Mouse (Mus musculus) thymus, postnatal 10 days (tissue): ENCODE measurements at regions not wholly inside any gene's neighbourhood (a gene's known extent, or its start where the extent isn't known, plus 50 kb on each side); places are given as distances from the start of the nearest gene placed in this dataset.
"Not testable (repeated sequence)": the region's sequence is repeated elsewhere in the genome, so short reads cannot be mapped to it uniquely, and the experiment has no call there.

Experiments used
- DNase-seq, 2 experiments: peaks; one replicate each; pipeline ENCODE4 v3.0.0; 2021; ENCODE audit warnings: low spot score in 2 of 2

DNA sequence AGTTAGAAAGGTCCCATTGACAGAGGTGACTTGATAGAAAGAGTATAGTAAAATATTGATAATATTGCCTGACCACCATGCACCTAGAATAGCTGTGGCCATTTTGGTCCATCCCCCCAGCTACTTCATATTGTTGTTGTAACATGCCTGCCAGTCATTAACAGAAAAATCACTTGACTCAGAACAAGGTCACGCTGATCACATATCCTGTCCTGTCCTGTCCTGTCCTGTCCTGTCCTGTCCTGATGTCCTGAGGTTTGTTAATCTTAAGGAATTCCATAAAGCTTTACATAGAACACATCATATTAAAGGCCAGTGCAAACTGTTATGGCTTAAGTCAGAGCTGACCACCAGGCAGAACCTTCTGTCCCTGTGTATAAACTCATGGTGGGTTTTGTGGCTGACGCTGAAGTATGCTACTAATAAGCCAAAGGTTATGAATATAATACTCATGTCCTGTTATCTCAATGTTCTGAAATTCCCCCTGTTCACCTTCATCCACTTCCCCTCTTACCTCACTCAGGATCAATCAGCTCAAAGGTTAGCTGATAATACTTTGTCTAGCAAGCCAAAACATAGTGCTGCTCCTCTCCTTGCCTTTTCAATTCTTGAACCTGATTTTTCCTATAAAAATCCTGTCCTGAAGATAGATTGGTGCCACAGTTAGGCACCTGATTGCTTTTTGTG, 173.7 kb downstream of the Alg10b start:
- DNase-seq: no peak

DNA sequence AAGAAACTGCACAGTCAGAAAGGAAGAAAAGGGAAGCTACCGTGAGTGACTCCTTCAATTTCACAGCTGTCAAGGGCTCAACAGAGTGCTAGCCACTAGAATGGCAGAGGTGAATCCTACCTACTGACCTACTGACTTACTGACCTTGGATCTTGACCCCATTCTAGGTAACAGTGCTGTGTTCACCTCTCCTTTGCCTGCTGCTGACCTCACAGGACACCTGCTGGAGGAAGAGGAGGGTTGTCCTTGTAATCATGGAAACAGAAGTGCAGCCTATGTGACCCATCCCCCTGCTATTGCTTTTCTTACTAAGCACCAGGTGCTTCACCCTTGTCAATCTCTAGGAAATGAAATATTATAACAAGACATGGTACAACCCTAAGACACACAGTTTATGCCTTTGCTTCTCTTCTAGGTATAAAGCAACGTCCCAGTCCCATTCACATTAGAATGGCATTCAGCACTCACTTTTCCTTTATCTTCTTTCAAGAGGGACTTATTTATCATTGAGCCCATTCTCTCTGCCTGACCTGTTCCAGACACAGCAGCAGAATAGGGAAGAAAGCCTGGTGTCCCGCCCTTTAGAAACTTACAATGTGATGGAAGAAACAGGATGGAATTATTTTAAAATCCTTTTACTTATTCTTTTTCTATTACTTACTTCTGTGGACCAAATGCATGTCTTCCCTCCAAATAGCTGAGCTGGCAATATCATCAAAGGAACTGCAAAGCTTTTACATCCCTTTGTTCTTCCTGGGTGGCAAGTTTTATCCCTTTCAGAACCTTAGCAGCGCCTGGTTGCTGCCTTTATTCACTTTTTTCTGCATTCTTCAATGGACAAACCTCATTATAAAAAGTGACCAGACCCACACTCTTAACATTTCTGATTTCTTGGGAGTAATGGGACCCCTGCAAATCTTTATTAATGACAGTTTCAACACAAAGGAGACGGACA, 176.5 kb downstream of the Alg10b start:
- DNase-seq: no peak

DNA sequence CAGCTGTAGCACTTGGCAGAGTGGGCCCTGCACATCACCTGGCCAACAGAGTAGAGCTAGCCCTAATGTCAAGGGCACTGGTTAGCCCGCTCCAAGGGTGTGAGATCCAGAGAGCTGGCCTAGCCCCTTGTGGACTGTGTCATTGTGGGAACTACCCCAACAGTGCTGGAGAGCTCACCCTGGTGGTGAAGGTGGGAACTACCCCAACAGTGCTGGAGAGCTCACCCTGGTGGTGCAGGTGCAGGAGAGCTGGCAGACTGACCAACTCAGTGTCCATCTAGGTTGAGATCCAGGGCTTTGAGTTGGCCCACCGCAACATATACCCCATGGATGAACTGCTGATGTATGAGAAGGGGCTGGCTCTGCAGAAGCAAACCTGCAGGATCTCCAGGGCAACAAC, 196.7 kb downstream of the Alg10b start:
- DNase-seq: peak in 1 of 2 experiments; percentile 5

GRCm38 (mm10) chr15:90422122-90422614, 198.1 kb downstream of the Alg10b start:
- DNase-seq: no peak

GRCm38 (mm10) chr15:90431048-90431447, 206.9 kb downstream of the Alg10b start:
- DNase-seq: not testable (repeated sequence)

DNA sequence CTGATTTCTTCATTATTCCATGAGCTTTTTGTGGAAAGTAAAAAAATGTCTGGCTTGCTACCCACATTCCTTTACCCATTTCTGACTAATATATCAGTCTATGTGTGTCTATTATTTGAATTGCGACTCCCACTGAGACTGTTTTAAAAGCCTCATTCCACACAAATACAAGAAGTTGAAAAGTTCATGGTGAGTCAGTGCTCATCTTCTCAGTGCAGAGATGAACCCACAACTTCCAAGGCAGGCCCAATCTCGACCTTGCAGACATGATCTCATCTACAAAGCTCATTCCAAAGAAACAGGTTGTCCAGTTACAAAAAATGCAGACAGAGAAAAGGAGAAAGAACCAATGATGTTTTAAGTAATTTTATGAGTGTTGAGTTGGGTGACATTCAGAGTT, 208.0 kb downstream of the Alg10b start:
- DNase-seq: no peak

GRCm38 (mm10) chr15:90435286-90435685, 211.2 kb downstream of the Alg10b start:
- no peak for DNase-seq
